Mouse (Mus musculus): ENCODE data around the gene Mgll. TPM values are rescaled to one million over a fixed set of nuclear protein-coding genes. Genes with fewer than 3 reads are reported as not detected.
A peak's percentile ranks its signal among the peaks of the same experiment; 100 is the strongest.

The Mgll gene
- polyA plus RNA-seq, 1 experiment, result 57.9 TPM

- Histone ChIP-seq H3K4me1 (ENCODE audit: control insufficient read depth, insufficient read depth, low read length) (peaks cover 22% of the 10 kb centered on the region), H3K27ac (ENCODE audit: control insufficient read depth, insufficient read depth, low read depth, low read length, poor library complexity) (peak overlapping the region; percentile 84), H3K4me3 (replicated peaks; ENCODE audit: control insufficient read depth, low read depth, low read length) (no peak overlapping the region)
- TF ChIP-seq CTCF (IDR thresholded peaks at IDR 0.05; ENCODE audit: control insufficient read depth, insufficient read depth, low read length), result no peak
- WGBS, result 6% methylated on average over 5 of the region's 5 CpGs
These were observed 110.8 kb downstream of the Mgll start for GRCm38 (mm10) chr6:88835047-88835446.

GRCm38 (mm10) chr6:88836178-88836819 lies 112.1 kb downstream of the Mgll start:
- 88% methylated on average over 28 of the region's 28 CpGs for WGBS
- no peak overlapping the region for H3K4me3 ChIP-seq (replicated peaks; ENCODE audit: control insufficient read depth, low read depth, low read length)
- peaks cover 21% of the 10 kb centered on the region for H3K4me1 ChIP-seq (ENCODE audit: control insufficient read depth, insufficient read depth, low read length)
- no peak for TF ChIP-seq CTCF (IDR thresholded peaks at IDR 0.05; ENCODE audit: control insufficient read depth, insufficient read depth, low read length)
- TF ChIP-seq POLR2A (IDR thresholded peaks at IDR 0.05; ENCODE audit: borderline replicate concordance, control insufficient read depth, low read depth, low read length), result peak; percentile 9; the same call in 1 of the 2 replicates
- peak overlapping the region; percentile 84 for H3K27ac ChIP-seq (ENCODE audit: control insufficient read depth, insufficient read depth, low read depth, low read length, poor library complexity)

- Histone ChIP-seq H3K4me1 (ENCODE audit: control insufficient read depth, insufficient read depth, low read length) (peaks cover 16% of the 10 kb centered on the region), H3K27ac (ENCODE audit: control insufficient read depth, insufficient read depth, low read depth, low read length, poor library complexity) (peak overlapping the region; percentile 73), H3K4me3 (replicated peaks; ENCODE audit: control insufficient read depth, low read depth, low read length) (no peak overlapping the region)
- 87% methylated on average over 12 of the region's 12 CpGs for WGBS
- TF ChIP-seq CTCF (IDR thresholded peaks at IDR 0.05; ENCODE audit: control insufficient read depth, insufficient read depth, low read length) (no peak), POLR2A (IDR thresholded peaks at IDR 0.05; ENCODE audit: borderline replicate concordance, control insufficient read depth, low read depth, low read length) (no peak)
These were observed 113.8 kb downstream of the Mgll start for GRCm38 (mm10) chr6:88837999-88838398.

GRCm38 (mm10) chr6:88838613-88839012 lies 114.4 kb downstream of the Mgll start:
- Histone ChIP-seq H3K4me3 (replicated peaks; ENCODE audit: control insufficient read depth, low read depth, low read length) (no peak overlapping the region), H3K27ac (ENCODE audit: control insufficient read depth, insufficient read depth, low read depth, low read length, poor library complexity) (peak overlapping the region; percentile 73), H3K4me1 (ENCODE audit: control insufficient read depth, insufficient read depth, low read length) (peaks cover 13% of the 10 kb centered on the region)
- no peak for TF ChIP-seq POLR2A (IDR thresholded peaks at IDR 0.05; ENCODE audit: borderline replicate concordance, control insufficient read depth, low read depth, low read length)
- TF ChIP-seq CTCF (IDR thresholded peaks at IDR 0.05; ENCODE audit: control insufficient read depth, insufficient read depth, low read length), result no peak
- 91% methylated on average over 10 of the region's 10 CpGs for WGBS

- peaks cover 8% of the 10 kb centered on the region for H3K4me1 ChIP-seq (ENCODE audit: control insufficient read depth, insufficient read depth, low read length)
These were observed 115.1 kb downstream of the Mgll start for GRCm38 (mm10) chr6:88839135-88839970.

GRCm38 (mm10) chr6:88840211-88840610 lies 116.0 kb downstream of the Mgll start:
- H3K4me1 ChIP-seq (ENCODE audit: control insufficient read depth, insufficient read depth, low read length), result peaks cover 5% of the 10 kb centered on the region
- H3K4me3 ChIP-seq (replicated peaks; ENCODE audit: control insufficient read depth, low read depth, low read length), result peak overlapping the region; percentile 95
- WGBS, result 82% methylated on average over 3 of the region's 3 CpGs
- no peak overlapping the region for H3K27ac ChIP-seq (ENCODE audit: control insufficient read depth, insufficient read depth, low read depth, low read length, poor library complexity)
- TF ChIP-seq POLR2A (IDR thresholded peaks at IDR 0.05; ENCODE audit: borderline replicate concordance, control insufficient read depth, low read depth, low read length) (no peak), CTCF (IDR thresholded peaks at IDR 0.05; ENCODE audit: control insufficient read depth, insufficient read depth, low read length) (no peak)

More at GRCm38 (mm10) chr6:88839135-88839970, 115.1 kb downstream of the Mgll start:
- Histone ChIP-seq H3K4me3 (replicated peaks; ENCODE audit: control insufficient read depth, low read depth, low read length) (no peak overlapping the region), H3K27ac (ENCODE audit: control insufficient read depth, insufficient read depth, low read depth, low read length, poor library complexity) (no peak overlapping the region)
- 91% methylated on average over 26 of the region's 26 CpGs for WGBS
- TF ChIP-seq CTCF (IDR thresholded peaks at IDR 0.05; ENCODE audit: control insufficient read depth, insufficient read depth, low read length) (no peak), POLR2A (IDR thresholded peaks at IDR 0.05; ENCODE audit: borderline replicate concordance, control insufficient read depth, low read depth, low read length) (no peak)

GRCm38 (mm10) chr6:88840791-88841513 lies 116.7 kb downstream of the Mgll start:
- Histone ChIP-seq H3K4me3 (replicated peaks; ENCODE audit: control insufficient read depth, low read depth, low read length) (peak overlapping the region; percentile 95), H3K27ac (ENCODE audit: control insufficient read depth, insufficient read depth, low read depth, low read length, poor library complexity) (peak overlapping the region; percentile 96), H3K4me1 (ENCODE audit: control insufficient read depth, insufficient read depth, low read length) (peaks cover 4% of the 10 kb centered on the region)
- WGBS, result 46% methylated on average over 9 of the region's 9 CpGs
- TF ChIP-seq CTCF (IDR thresholded peaks at IDR 0.05; ENCODE audit: control insufficient read depth, insufficient read depth, low read length) (no peak), POLR2A (IDR thresholded peaks at IDR 0.05; ENCODE audit: borderline replicate concordance, control insufficient read depth, low read depth, low read length) (no peak)

- H3K4me1 ChIP-seq (ENCODE audit: control insufficient read depth, insufficient read depth, low read length), result peaks cover 2% of the 10 kb centered on the region
- H3K4me3 ChIP-seq (replicated peaks; ENCODE audit: control insufficient read depth, low read depth, low read length), result peak overlapping the region; percentile 95
- 1% methylated on average over 22 of the region's 22 CpGs for WGBS
- peak overlapping the region; percentile 96 for H3K27ac ChIP-seq (ENCODE audit: control insufficient read depth, insufficient read depth, low read depth, low read length, poor library complexity)
- no peak for TF ChIP-seq CTCF (IDR thresholded peaks at IDR 0.05; ENCODE audit: control insufficient read depth, insufficient read depth, low read length)
- no peak for TF ChIP-seq POLR2A (IDR thresholded peaks at IDR 0.05; ENCODE audit: borderline replicate concordance, control insufficient read depth, low read depth, low read length)
These were observed 117.2 kb downstream of the Mgll start for GRCm38 (mm10) chr6:88841514-88841780.
